Mouse (Mus musculus) neural tube, embryonic 15.5 days (tissue): ENCODE data around the gene Parp6. TPM values are rescaled to one million over a fixed set of nuclear protein-coding genes. Genes with fewer than 3 reads are reported as not detected.

Experiments
- ATAC-seq: fragments of 200-750 bp; cut with Nextera tagmentation; 2 replicates; pipeline ENCODE4 v1.8.0; 2017; ENCODE audit warnings: mild to moderate bottlenecking, moderate TSS enrichment, moderate library complexity; ENCODE audit not compliant: low FRiP score
- H3K27ac ChIP-seq: fragments of 300-500 bp; sonication (generic); replicated peaks from 2 replicates; pipeline ENCODE4 v1.5.1; 2015; ENCODE audit warnings: mild to moderate bottlenecking, inconsistent platforms
- H3K27me3 ChIP-seq: fragments of 300-500 bp; sonication (generic); replicated peaks from 2 replicates; pipeline ENCODE4 v1.6.1; 2015; ENCODE audit warnings: inconsistent platforms
- H3K36me3 ChIP-seq: fragments of 300-500 bp; sonication (generic); 2 replicates; pipeline ENCODE4 v1.6.1; 2015; ENCODE audit warnings: inconsistent platforms
- H3K4me1 ChIP-seq: fragments of 300-500 bp; sonication (generic); 2 replicates; pipeline ENCODE4 v1.6.1; 2015; ENCODE audit warnings: inconsistent platforms
- H3K4me2 ChIP-seq: fragments of 300-500 bp; sonication (generic); 2 replicates; pipeline ENCODE4 v1.6.1; 2015; ENCODE audit warnings: inconsistent platforms, mild to moderate bottlenecking, moderate library complexity
- H3K4me3 ChIP-seq: fragments of 300-500 bp; sonication (generic); replicated peaks from 2 replicates; pipeline ENCODE4 v1.5.1; 2015; ENCODE audit warnings: mild to moderate bottlenecking, inconsistent platforms
- H3K9ac ChIP-seq: fragments of 300-500 bp; sonication (generic); replicated peaks from 2 replicates; pipeline ENCODE4 v1.6.1; 2015; ENCODE audit warnings: mild to moderate bottlenecking, inconsistent platforms
- H3K9me3 ChIP-seq: fragments of 300-500 bp; sonication (generic); replicated peaks from 2 replicates; pipeline ENCODE4 v1.6.1; 2016; ENCODE audit warnings: inconsistent platforms
- WGBS: fragments of 180-500 bp; shearing (Covaris S2); methylation state at CpG from one replicate; pipeline ENCODE4 v1.1.7; 2015; ENCODE audit warnings: mixed read lengths; 5-methylcytosine and 5-hydroxymethylcytosine counted together
- polyA plus RNA-seq: library from polyadenylated mRNA; unstranded; fragments of >200 nt; fragmentation: Nextera tagmentation; extraction: Ambion mirVana; gene quantifications from 2 replicates; pipeline ENCODE4 v1.2.1, GENCODE M21; 2015

Parp6 gene
- polyA plus RNA-seq, 1 experiment from 2014 or later, result 208 TPM

DNA sequence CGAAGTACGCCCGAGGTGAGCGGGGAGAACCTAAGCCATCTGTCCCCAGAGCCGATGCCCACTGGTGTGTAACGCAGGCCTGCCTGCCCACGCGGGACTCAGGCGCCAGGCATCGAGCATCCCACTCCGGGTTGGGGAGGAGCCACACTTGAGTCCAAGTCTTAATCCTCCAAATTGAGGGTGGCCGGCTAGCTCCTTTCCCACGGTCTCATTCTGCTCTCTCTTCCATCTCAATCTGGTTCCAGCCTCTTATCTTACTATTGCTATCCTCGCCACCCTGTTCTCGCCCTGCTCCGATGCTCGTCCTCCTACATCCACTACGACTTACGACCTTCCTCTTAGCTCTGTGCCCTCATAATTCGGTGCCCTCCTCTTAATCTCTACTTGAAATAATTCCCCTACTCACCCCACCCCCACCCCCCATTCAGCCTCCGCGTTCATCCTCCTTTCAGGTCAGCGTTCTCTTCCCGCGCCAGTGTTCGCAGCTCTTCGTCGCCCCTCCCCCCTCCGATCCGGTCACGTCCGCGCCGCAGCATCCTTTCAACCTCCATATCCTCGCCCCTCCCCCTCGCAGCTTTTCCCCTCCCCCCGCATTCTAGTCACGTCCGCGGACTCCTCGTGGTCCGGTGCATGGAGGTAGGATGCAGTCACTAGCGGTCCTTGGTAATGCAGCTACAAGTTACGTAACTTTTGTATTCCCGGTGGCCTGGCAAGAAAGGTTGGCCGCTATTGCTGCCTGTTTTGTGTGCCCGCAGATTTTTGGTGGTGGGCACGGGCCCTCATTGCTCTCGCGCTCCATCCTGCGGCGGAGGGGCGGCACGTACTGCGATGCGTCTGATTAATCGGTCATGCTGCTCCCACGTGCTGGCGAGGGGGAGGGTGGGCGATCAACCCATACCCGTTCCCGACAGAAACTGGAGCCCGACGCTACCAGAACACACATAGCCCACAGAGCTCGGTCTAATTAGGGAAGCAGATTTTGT lies 39.8 kb downstream of the Parp6 start:
- WGBS, result under 1% methylated on average over 65 of the region's 65 CpGs

DNA sequence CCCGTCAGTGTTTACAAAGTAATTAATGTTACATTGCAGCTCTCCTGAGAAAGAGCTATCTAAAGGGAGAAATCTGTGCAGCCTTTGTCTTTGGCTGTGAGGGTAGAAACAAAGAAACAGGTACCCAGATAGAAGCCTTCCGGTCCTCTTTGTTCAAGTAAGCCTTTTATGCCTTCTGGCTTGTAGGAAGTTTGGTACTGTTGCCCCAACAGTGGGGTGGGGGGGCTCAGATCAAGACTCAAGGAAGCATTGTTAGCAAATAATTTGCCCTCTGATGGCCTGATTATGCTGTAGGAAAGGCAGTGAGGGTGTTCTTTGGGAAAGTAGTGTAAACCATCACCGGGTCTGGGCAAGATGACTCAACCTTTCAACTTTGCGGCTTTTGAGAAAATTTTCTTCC lies 41.1 kb downstream of the Parp6 start:
- Histone ChIP-seq H3K36me3 (no peaks in the 10 kb centered on the region; the same call in none of the 2 replicates), H3K27ac (peak overlapping the region; percentile 99), H3K4me3 (peak overlapping the region; percentile 93), H3K4me1 (peaks cover 59% of the 10 kb centered on the region), H3K4me2 (peak overlapping the region; percentile 71), H3K9ac (peak overlapping the region; percentile 95), H3K9me3 (no peaks in the 10 kb centered on the region), H3K27me3 (no peaks in the 10 kb centered on the region)
- ATAC-seq, result no peak
- WGBS, result 2% methylated on average over 4 of the region's 4 CpGs

More for the DNA sequence above, 39.8 kb downstream of the Parp6 start:
- Histone ChIP-seq H3K4me1 (peaks cover 48% of the 10 kb centered on the region), H3K4me3 (peak overlapping the region; percentile 93), H3K27me3 (no peaks in the 10 kb centered on the region), H3K9ac (peak overlapping the region; percentile 95), H3K27ac (peak overlapping the region; percentile 99), H3K9me3 (no peaks in the 10 kb centered on the region), H3K36me3 (no peaks in the 10 kb centered on the region; the same call in 1 of the 2 replicates), H3K4me2 (peak overlapping the region; percentile 71)
- ATAC-seq, result peak; percentile 71

- peaks cover 71% of the 10 kb centered on the region for H3K4me1 ChIP-seq
- H3K4me3 ChIP-seq, result peak overlapping the region; percentile 93
- H3K27ac ChIP-seq, result peak overlapping the region; percentile 99
- H3K27me3 ChIP-seq, result no peaks in the 10 kb centered on the region
- H3K9me3 ChIP-seq, result no peaks in the 10 kb centered on the region
- no peak for ATAC-seq
- 20% methylated on average over 14 of the region's 14 CpGs for whole genome bisulfite sequencing
- H3K4me2 ChIP-seq, result peak overlapping the region; percentile 71
- H3K9ac ChIP-seq, result peak overlapping the region; percentile 95
- H3K36me3 ChIP-seq, result no peaks in the 10 kb centered on the region; the same call in none of the 2 replicates
Observed at GRCm38 (mm10) chr9:59659036-59660026, 42.2 kb downstream of the Parp6 start.

DNA sequence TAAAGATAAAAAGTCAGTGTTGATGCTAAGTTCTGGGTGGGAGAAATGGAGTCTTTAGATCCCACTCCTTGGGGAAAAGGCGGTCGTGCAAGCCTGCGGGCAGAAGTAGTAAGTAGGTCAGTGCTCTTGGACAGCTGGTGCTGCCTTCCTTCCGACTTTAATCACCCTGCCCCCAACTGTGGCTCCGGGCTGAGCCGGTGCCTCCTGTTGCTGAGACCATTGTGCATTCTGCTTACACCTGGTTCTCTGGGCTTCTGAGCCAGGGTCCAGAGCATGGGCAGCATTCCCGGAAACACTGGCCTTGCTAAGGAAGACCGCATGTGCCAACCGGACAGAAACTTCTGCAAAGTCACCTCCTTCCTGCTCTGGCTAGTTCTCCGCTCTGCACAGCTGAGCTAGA lies 43.3 kb downstream of the Parp6 start:
- Histone ChIP-seq H3K4me3 (no peak overlapping the region), H3K4me2 (peak overlapping the region; percentile 71), H3K36me3 (peaks cover 4% of the 10 kb centered on the region), H3K27me3 (no peaks in the 10 kb centered on the region), H3K9me3 (no peaks in the 10 kb centered on the region), H3K27ac (peak overlapping the region; percentile 60), H3K9ac (no peak overlapping the region), H3K4me1 (peaks cover 80% of the 10 kb centered on the region)
- WGBS, result 44% methylated on average over 10 of the region's 10 CpGs
- ATAC-seq, result no peak

GRCm38 (mm10) chr9:59661298-59661975 lies 44.4 kb downstream of the Parp6 start:
- ATAC-seq, result no peak
- Histone ChIP-seq H3K9me3 (no peaks in the 10 kb centered on the region), H3K36me3 (peaks cover 14% of the 10 kb centered on the region), H3K4me1 (peaks cover 75% of the 10 kb centered on the region), H3K9ac (no peak overlapping the region), H3K4me2 (0 out of 2 replicates have a peak overlapping the region, but pooled peaks have one; percentile 71), H3K4me3 (no peak overlapping the region), H3K27ac (0 out of 2 replicates have a peak overlapping the region, but pooled peaks have one; percentile 60), H3K27me3 (no peaks in the 10 kb centered on the region)
- WGBS, result 66% methylated on average over 6 of the region's 6 CpGs

DNA sequence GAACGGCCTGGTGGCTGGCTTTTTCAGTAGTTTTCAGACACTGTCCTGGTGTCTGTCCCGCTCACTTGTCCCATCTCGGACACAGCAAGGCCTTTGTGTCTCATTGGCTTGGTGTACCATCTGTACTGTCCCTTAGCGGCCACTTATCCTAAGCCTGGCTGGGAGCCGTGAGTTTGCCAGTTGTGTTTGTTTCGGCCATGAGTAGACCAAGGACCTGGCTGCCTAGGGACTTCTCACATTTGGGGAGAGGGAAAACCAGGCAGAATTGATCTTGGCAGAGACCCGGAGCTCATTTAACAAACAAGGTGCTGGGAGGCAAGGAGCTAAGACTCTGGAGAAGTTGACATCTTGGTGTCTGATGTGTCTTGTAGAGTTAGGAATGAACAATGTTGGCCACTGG lies 46.1 kb downstream of the Parp6 start:
- Histone ChIP-seq H3K27me3 (no peaks in the 10 kb centered on the region), H3K4me1 (peaks cover 80% of the 10 kb centered on the region), H3K9me3 (no peaks in the 10 kb centered on the region), H3K4me3 (no peak overlapping the region), H3K27ac (no peak overlapping the region), H3K4me2 (no peak overlapping the region), H3K9ac (no peak overlapping the region), H3K36me3 (peaks cover 32% of the 10 kb centered on the region)
- no peak for ATAC-seq
- 82% methylated on average over 7 of the region's 7 CpGs for WGBS

DNA sequence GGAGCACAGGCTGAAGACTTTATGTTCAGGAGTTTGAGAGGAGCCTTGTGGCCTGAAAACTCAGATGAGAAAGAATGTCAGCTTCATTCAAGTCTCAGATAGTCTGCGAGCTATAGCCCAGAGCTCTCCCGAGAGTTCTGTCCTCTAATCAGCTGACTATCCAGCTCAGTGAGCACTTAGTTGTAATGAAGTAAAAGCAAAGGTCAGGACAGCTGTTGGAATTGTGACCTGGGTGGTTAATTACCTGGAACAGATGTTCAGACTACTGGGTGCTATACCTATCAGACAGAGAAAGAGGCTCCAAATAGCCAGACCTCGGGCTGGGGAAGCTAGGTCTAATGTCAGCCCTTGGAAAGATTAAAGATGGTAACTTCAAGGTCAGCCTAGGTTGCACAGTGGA lies 46.9 kb downstream of the Parp6 start:
- Histone ChIP-seq H3K36me3 (peaks cover 39% of the 10 kb centered on the region), H3K4me1 (peaks cover 73% of the 10 kb centered on the region)
- WGBS, result 38% methylated on average over 3 of the region's 3 CpGs

DNA sequence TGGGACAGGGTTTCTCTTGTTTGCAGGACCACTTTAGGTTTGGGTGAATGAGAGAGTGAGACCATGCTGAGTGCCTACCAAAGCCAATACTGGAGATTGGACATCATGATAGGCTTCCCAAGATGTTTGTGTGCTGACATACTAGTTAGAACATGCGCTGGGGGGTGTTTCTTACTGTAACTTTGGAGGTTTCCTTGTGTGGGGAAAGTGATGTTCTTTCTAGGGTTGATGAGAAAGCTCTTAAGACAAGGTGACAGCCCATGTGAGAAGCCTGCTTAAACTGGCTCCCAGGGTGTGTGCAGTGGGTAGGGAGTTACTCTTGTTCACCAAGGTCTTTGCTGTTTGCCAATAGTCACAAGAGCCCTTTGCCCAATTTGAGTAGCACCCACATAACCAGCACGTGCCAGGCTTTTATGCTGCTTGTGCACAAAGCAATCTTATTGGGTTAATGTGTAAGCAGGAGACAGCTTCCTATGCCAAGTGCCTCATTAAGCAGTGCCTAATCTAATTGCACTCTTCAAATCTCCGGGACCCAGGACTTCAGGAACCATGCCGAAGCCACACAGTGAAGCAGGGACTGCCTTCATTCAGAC lies 47.7 kb downstream of the Parp6 start:
- no peak for ATAC-seq
- H3K9me3 ChIP-seq, result no peaks in the 10 kb centered on the region
- peaks cover 46% of the 10 kb centered on the region for H3K36me3 ChIP-seq
- 63% methylated on average over 4 of the region's 4 CpGs for WGBS
- no peak overlapping the region for H3K4me2 ChIP-seq
- peaks cover 65% of the 10 kb centered on the region for H3K4me1 ChIP-seq
- no peak overlapping the region for H3K4me3 ChIP-seq
- no peak overlapping the region for H3K27ac ChIP-seq
- no peak overlapping the region for H3K9ac ChIP-seq
- H3K27me3 ChIP-seq, result no peaks in the 10 kb centered on the region

More for the DNA sequence above, 46.9 kb downstream of the Parp6 start:
- H3K27ac ChIP-seq, result no peak overlapping the region
- H3K9ac ChIP-seq, result no peak overlapping the region
- no peak overlapping the region for H3K4me3 ChIP-seq
- H3K4me2 ChIP-seq, result no peak overlapping the region
- H3K9me3 ChIP-seq, result no peaks in the 10 kb centered on the region
- H3K27me3 ChIP-seq, result no peaks in the 10 kb centered on the region
- no peak for ATAC-seq

DNA sequence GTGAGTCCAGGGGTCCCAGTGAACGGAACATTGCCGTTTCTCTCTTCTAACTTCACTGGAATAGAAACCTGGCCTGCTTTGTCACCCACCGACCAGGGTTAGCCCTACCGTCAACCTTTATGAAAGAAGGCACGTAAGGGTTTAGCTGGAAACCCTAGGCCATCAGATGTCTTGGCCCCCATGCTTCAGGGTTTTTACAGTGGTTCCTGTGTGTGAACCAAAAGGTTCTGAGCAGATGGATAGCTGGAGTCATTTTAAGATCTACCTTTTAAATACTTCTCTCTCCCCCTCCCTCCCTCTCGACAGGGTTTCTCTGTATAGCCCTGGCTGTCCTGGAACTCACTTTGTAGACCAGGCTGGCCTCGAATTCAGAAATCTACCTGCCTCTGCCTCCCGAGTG lies 48.9 kb downstream of the Parp6 start:
- Histone ChIP-seq H3K4me2 (no peak overlapping the region), H3K27ac (no peak overlapping the region), H3K4me1 (peaks cover 52% of the 10 kb centered on the region), H3K9me3 (no peaks in the 10 kb centered on the region), H3K9ac (no peak overlapping the region), H3K4me3 (no peak overlapping the region), H3K36me3 (peaks cover 59% of the 10 kb centered on the region), H3K27me3 (no peaks in the 10 kb centered on the region)
- WGBS, result 89% methylated on average over 8 of the region's 8 CpGs
- ATAC-seq, result no peak

DNA sequence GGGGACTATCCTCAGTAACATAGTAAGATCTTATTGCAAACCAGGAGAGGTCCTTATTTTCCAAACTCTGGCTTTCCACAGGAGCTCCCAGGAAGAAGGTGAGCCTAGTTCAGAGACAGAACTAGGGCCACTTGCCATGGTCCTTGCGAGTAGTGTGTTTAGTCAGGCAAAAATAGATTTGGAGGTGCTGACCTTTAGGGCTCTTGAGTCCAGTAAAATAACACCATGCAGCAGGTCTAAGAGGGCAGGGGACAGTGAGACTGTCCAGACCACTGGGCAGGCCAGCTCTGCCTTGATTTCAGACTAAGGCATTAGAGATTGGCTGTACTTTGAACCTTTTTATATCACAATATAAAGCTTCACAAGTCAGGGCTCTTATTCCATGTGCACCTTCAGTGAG lies 49.7 kb downstream of the Parp6 start:
- Histone ChIP-seq H3K27ac (no peak overlapping the region), H3K4me3 (no peak overlapping the region), H3K9me3 (no peaks in the 10 kb centered on the region), H3K36me3 (peaks cover 67% of the 10 kb centered on the region), H3K4me1 (peaks cover 44% of the 10 kb centered on the region), H3K9ac (no peak overlapping the region), H3K27me3 (no peaks in the 10 kb centered on the region), H3K4me2 (no peak overlapping the region)
- WGBS, result 90% methylated on average over 1 of the region's 1 CpGs
- no peak for ATAC-seq
